Mouse (Mus musculus) retina, postnatal 7 days (tissue): ENCODE results near the gene Tubb2a.

Experiments used
- DNase-seq: peaks from one replicate; pipeline ENCODE4 v3.0.0-alpha.2; 2012; ENCODE audit warnings: low read depth, low spot score

Gene Tubb2a

GRCm38 (mm10) chr13:34077492-34078271 is at the start of gene Tubb2a:
Gene Tubb2a, minus strand, starts transcription at chr13:34078007.
- peak; percentile 69 for DNase-seq

- no peak for DNase-seq
Measured at GRCm38 (mm10) chr13:34125711-34126110, 47.9 kb upstream of the Tubb2a start.

- no peak for DNase-seq
Measured at GRCm38 (mm10) chr13:34120536-34120935, 42.7 kb upstream of the Tubb2a start.

- DNase-seq: no peak
Measured at GRCm38 (mm10) chr13:34119406-34119805, 41.6 kb upstream of the Tubb2a start.

- DNase-seq: no peak
Measured at GRCm38 (mm10) chr13:34118816-34119215, 41.0 kb upstream of the Tubb2a start.

GRCm38 (mm10) chr13:34116508-34116907 is 38.7 kb upstream of the Tubb2a start:
- DNase-seq: no peak

GRCm38 (mm10) chr13:34114654-34115053 is 36.8 kb upstream of the Tubb2a start:
- DNase-seq: no peak

- no peak for DNase-seq
Measured at GRCm38 (mm10) chr13:34113086-34113485, 35.3 kb upstream of the Tubb2a start.

GRCm38 (mm10) chr13:34112369-34113081 is 34.7 kb upstream of the Tubb2a start:
- DNase-seq: no peak

GRCm38 (mm10) chr13:34111878-34112277 is 34.1 kb upstream of the Tubb2a start:
- DNase-seq: no peak

- no peak for DNase-seq
Measured at GRCm38 (mm10) chr13:34111019-34111418, 33.2 kb upstream of the Tubb2a start.

- no peak for DNase-seq
Measured at GRCm38 (mm10) chr13:34109677-34110058, 31.9 kb upstream of the Tubb2a start.

GRCm38 (mm10) chr13:34109035-34109676 is 31.3 kb upstream of the Tubb2a start:
- DNase-seq: no peak

- DNase-seq: no peak
Measured at GRCm38 (mm10) chr13:34106999-34107398, 29.2 kb upstream of the Tubb2a start.

- DNase-seq: no peak
Measured at GRCm38 (mm10) chr13:34106256-34106655, 28.4 kb upstream of the Tubb2a start.

GRCm38 (mm10) chr13:34105364-34105763 is 27.6 kb upstream of the Tubb2a start:
- no peak for DNase-seq

GRCm38 (mm10) chr13:34101908-34102307 is 24.1 kb upstream of the Tubb2a start:
- no peak for DNase-seq

GRCm38 (mm10) chr13:34101247-34101646 is 23.4 kb upstream of the Tubb2a start:
- DNase-seq: no peak

GRCm38 (mm10) chr13:34100733-34101132 is 22.9 kb upstream of the Tubb2a start:
- no peak for DNase-seq

GRCm38 (mm10) chr13:34097086-34097485 is 19.3 kb upstream of the Tubb2a start:
- no peak for DNase-seq

- DNase-seq: no peak
Measured at GRCm38 (mm10) chr13:34096455-34096854, 18.6 kb upstream of the Tubb2a start.
